9 mouse cellular contexts compared by ENCODE assay signal in the genomic region with DNA sequence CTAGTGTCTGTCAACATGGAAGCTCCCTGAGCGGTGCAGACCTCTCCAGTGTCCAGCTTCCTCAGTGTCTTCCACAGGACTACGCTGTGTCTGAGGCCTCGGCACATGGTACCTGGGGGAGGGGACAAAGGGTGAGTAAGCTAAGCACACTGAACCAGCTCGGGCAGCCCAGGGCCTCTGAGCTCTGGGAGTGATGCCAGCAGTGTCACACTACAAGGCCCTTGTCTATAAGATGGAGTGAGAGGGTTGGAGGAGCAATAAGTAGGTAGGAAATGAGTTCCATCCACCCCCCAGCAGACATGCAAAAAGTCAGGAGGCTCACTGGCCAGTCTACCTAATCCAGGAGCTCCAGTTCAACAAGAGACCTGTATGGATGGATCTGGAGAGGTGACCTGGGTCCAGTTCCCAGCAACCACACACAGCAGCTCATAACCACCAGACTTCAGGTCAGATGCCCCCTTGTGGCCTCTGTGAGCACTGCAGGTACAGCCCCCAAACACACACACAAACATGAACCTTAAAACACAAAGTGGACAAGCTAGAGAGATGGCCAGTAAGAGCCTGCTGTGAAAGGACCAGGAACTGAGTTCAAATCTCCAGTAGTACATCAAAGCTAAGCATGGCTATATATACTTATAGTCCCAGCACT. TPM values are rescaled to one million over a fixed set of nuclear protein-coding genes. Genes with fewer than 3 reads are reported as not detected.
A peak's percentile ranks its signal among the peaks of the same experiment; 100 is the strongest.
DNase-seq lines count a peak whose midpoint lies in the region; ATAC-seq and TF ChIP-seq lines count a peak whose summit lies in the region.
"Had no signal": no experiment of that assay in that cellular context is flagged by ENCODE, and none has a peak within 500 bp of the region (broad histone marks: within the 10 kb centered on the region; RNA-seq: fewer than 3 reads in every experiment).

No protein-coding gene starts in this region.

- WGBS in forebrain, postnatal 0 days, result 94% methylated on average over 4 of the region's 4 CpGs
- 94% methylated on average over 4 of the region's 4 CpGs for WGBS in forebrain, embryonic 10.5 days
- 89% methylated on average over 4 of the region's 4 CpGs for WGBS in liver, embryonic 11.5 days

- no peak overlapping the region for H3K9ac ChIP-seq in forebrain, postnatal 0 days
- H3K9ac ChIP-seq in liver, embryonic 11.5 days (ENCODE audit: low read depth, low read length), result no peak overlapping the region

- ATAC-seq in forebrain, postnatal 0 days, result no peak
- ATAC-seq in liver, embryonic 11.5 days (replicated peaks; ENCODE audit: low FRiP score), result no peak
- no peak for ATAC-seq in inflammation-experienced regulatory T-cells, adult 6 months

- H3K4me2 ChIP-seq in forebrain, postnatal 0 days (ENCODE audit: low read depth), result no peak overlapping the region
- no peak overlapping the region for H3K4me2 ChIP-seq in liver, embryonic 11.5 days

- H3K36me3 ChIP-seq in forebrain, postnatal 0 days (ENCODE audit: insufficient read depth), result peaks cover 26% of the 10 kb centered on the region
- peaks cover 43% of the 10 kb centered on the region for H3K36me3 ChIP-seq in forebrain, embryonic 10.5 days (replicated peaks)
- H3K36me3 ChIP-seq in liver, embryonic 11.5 days (ENCODE audit: control insufficient read depth, insufficient read depth, low read length), result peaks cover 25% of the 10 kb centered on the region

- no peaks in the 10 kb centered on the region for H3K27me3 ChIP-seq in forebrain, postnatal 0 days (ENCODE audit: insufficient read depth, low read length)
- H3K27me3 ChIP-seq in forebrain, embryonic 10.5 days (ENCODE audit: poor library complexity, severe bottlenecking), result no peaks in the 10 kb centered on the region
- H3K27me3 ChIP-seq in liver, embryonic 11.5 days (replicated peaks; ENCODE audit: control insufficient read depth, insufficient read depth, low read length), result no peaks in the 10 kb centered on the region

- no peak for DNase-seq in forebrain, postnatal 0 days
- DNase-seq in forebrain, embryonic 10.5 days (ENCODE audit: extremely low spot score, low spot score), result no peak
- peak; percentile 62 for DNase-seq in 3T3-L1 (ENCODE audit: low read depth, low spot score)
- peak; percentile 32 for DNase-seq in T-cell, adult 2 months (ENCODE audit: low spot score)
- no peak for DNase-seq in liver, embryonic 11.5 days (ENCODE audit: low spot score)
- no peak for DNase-seq in frontal cortex, postnatal 10 days (ENCODE audit: low spot score in 2 of 2)
- no peak for DNase-seq in left cerebral cortex, postnatal 36 days (ENCODE audit: low spot score in 2 of 2)

- intact Hi-C loops in left cerebral cortex, postnatal 36 days (cut with DNase I), result no loop called here

- H3K4me1 ChIP-seq in forebrain, postnatal 0 days (ENCODE audit: insufficient read depth), result peaks cover 15% of the 10 kb centered on the region
- H3K4me1 ChIP-seq in forebrain, embryonic 10.5 days, result peaks cover 52% of the 10 kb centered on the region
- peaks cover 39% of the 10 kb centered on the region for H3K4me1 ChIP-seq in liver, embryonic 11.5 days (replicated peaks; ENCODE audit: control insufficient read depth, insufficient read depth, low read length)

- peak; percentile 62 for TF ChIP-seq CTCF in forebrain, postnatal 0 days (IDR thresholded peaks at IDR 0.05; ENCODE audit: low read depth)

- H3K4me3 ChIP-seq in forebrain, postnatal 0 days (ENCODE audit: low read depth, low read length), result no peak overlapping the region
- H3K4me3 ChIP-seq in forebrain, embryonic 10.5 days, result no peak overlapping the region; the same call in 1 of the 2 replicates
- H3K4me3 ChIP-seq in liver, embryonic 11.5 days (ENCODE audit: low read depth, low read length), result 0 out of 2 replicates have a peak overlapping the region, but pooled peaks have one; percentile 7

- no peak overlapping the region for H3K27ac ChIP-seq in forebrain, postnatal 0 days (ENCODE audit: low read depth, low read length)
- H3K27ac ChIP-seq in forebrain, embryonic 10.5 days, result no peak overlapping the region
- H3K27ac ChIP-seq in liver, embryonic 11.5 days (ENCODE audit: low read depth, low read length), result no peak overlapping the region

- no peaks in the 10 kb centered on the region for H3K9me3 ChIP-seq in forebrain, postnatal 0 days (ENCODE audit: low read length)
- H3K9me3 ChIP-seq in forebrain, embryonic 10.5 days, result peaks cover 4% of the 10 kb centered on the region; the same call in 1 of the 2 replicates
- no peaks in the 10 kb centered on the region for H3K9me3 ChIP-seq in liver, embryonic 11.5 days (ENCODE audit: control insufficient read depth, low read length)

RNA-seq across cellular contexts. Expression of a gene that starts 3.5 kb away (rescaled TPM):
- total RNA-seq in forebrain, postnatal 0 days (2014; rRNA removed), result 230 and 424 TPM in 2 replicates
- 688 and 881 TPM in 2 replicates for polyA plus RNA-seq in forebrain, postnatal 0 days (2015; fragmentation: Nextera tagmentation; extraction: Ambion mirVana)
- polyA plus RNA-seq in forebrain, embryonic 10.5 days (2016; fragmentation: Nextera tagmentation; extraction: Ambion mirVana), result 625 and 631 TPM in 2 replicates
- polyA plus RNA-seq in liver, embryonic 11.5 days (2014; fragmentation: Nextera tagmentation; extraction: Ambion mirVana), result 835 and 866 TPM in 2 replicates
- total RNA-seq in left cerebral cortex, postnatal 36 days (2021), result 100 to 1,000 TPM; 411 to 444 TPM
- 100 to 1,000 TPM; 289 to 335 (median 330) TPM for polyA plus RNA-seq in inflammation-experienced regulatory T-cells, adult 6 months (2017; shearing (Covaris generic))

RNA-seq across cellular contexts. Expression of a gene that starts 3.8 kb away (rescaled TPM):
- 37.9 and 43.9 TPM in 2 replicates for total RNA-seq in forebrain, postnatal 0 days (2014; rRNA removed)
- polyA plus RNA-seq in forebrain, postnatal 0 days (2015; fragmentation: Nextera tagmentation; extraction: Ambion mirVana), result 183 and 196 TPM in 2 replicates
- polyA plus RNA-seq in forebrain, embryonic 10.5 days (2016; fragmentation: Nextera tagmentation; extraction: Ambion mirVana), result 343 and 346 TPM in 2 replicates
- 174 and 175 TPM in 2 replicates for polyA plus RNA-seq in liver, embryonic 11.5 days (2014; fragmentation: Nextera tagmentation; extraction: Ambion mirVana)
- total RNA-seq in left cerebral cortex, postnatal 36 days (2021), result 100 to 1,000 TPM; 147 to 150 TPM
- polyA plus RNA-seq in inflammation-experienced regulatory T-cells, adult 6 months (2017; shearing (Covaris generic)), result 10 to 100 TPM; 19.2 to 30.4 (median 25.9) TPM

RNA-seq across cellular contexts. Expression of a gene that starts 15.7 kb away (rescaled TPM):
- total RNA-seq in forebrain, postnatal 0 days (2014; rRNA removed), result 107 and 120 TPM in 2 replicates
- 18.3 and 18.4 TPM in 2 replicates for polyA plus RNA-seq in forebrain, postnatal 0 days (2015; fragmentation: Nextera tagmentation; extraction: Ambion mirVana)
- polyA plus RNA-seq in forebrain, embryonic 10.5 days (2016; fragmentation: Nextera tagmentation; extraction: Ambion mirVana), result 6.8 and 7.0 TPM in 2 replicates
- 2.5 and 3.7 TPM in 2 replicates for polyA plus RNA-seq in liver, embryonic 11.5 days (2014; fragmentation: Nextera tagmentation; extraction: Ambion mirVana)
- 10 to 100 TPM; 18.1 to 23.4 TPM for total RNA-seq in left cerebral cortex, postnatal 36 days (2021)
- 1 to 10 TPM in 1 of 3 experiments, under 1 TPM in 2; 0.79 to 1.3 (median 0.79) TPM for polyA plus RNA-seq in inflammation-experienced regulatory T-cells, adult 6 months (2017; shearing (Covaris generic))

RNA-seq across cellular contexts. Expression of a gene that starts 30.3 kb away (rescaled TPM):
- total RNA-seq in forebrain, postnatal 0 days (2014; rRNA removed), result 69.0 and 91.4 TPM in 2 replicates
- polyA plus RNA-seq in forebrain, postnatal 0 days (2015; fragmentation: Nextera tagmentation; extraction: Ambion mirVana), result 34.3 and 36.1 TPM in 2 replicates
- polyA plus RNA-seq in forebrain, embryonic 10.5 days (2016; fragmentation: Nextera tagmentation; extraction: Ambion mirVana), result 191 and 199 TPM in 2 replicates
- 148 and 149 TPM in 2 replicates for polyA plus RNA-seq in liver, embryonic 11.5 days (2014; fragmentation: Nextera tagmentation; extraction: Ambion mirVana)
- 10 to 100 TPM; 26.0 to 28.3 TPM for total RNA-seq in left cerebral cortex, postnatal 36 days (2021)
- 1 to 10 TPM; 6.7 to 8.2 (median 7.9) TPM for polyA plus RNA-seq in inflammation-experienced regulatory T-cells, adult 6 months (2017; shearing (Covaris generic))

RNA-seq across cellular contexts. Expression of a gene that starts 46.9 kb away (rescaled TPM):
- 8.3 and 12.9 TPM in 2 replicates for total RNA-seq in forebrain, postnatal 0 days (2014; rRNA removed)
- polyA plus RNA-seq in forebrain, postnatal 0 days (2015; fragmentation: Nextera tagmentation; extraction: Ambion mirVana), result 4.6 and 7.4 TPM in 2 replicates
- polyA plus RNA-seq in forebrain, embryonic 10.5 days (2016; fragmentation: Nextera tagmentation; extraction: Ambion mirVana), result 0.43 and 0.71 TPM in 2 replicates
- polyA plus RNA-seq in liver, embryonic 11.5 days (2014; fragmentation: Nextera tagmentation; extraction: Ambion mirVana), result 0.25 TPM in 2 replicates
- total RNA-seq in left cerebral cortex, postnatal 36 days (2021), result 10 to 100 TPM; 16.9 to 33.1 TPM
- not detected for polyA plus RNA-seq in inflammation-experienced regulatory T-cells, adult 6 months (2017; shearing (Covaris generic))
- polyA plus RNA-seq: heart, embryonic 14.5 days had no signal

Comparison
In these comparisons a context has a peak if more than half of its experiments do, and no peak if none do; other contexts are left out.
1. DNase-seq: peak in 3T3-L1 (single experiment) and T-cell, adult 2 months (single experiment); none in forebrain, postnatal 0 days (single experiment), forebrain, embryonic 10.5 days (single experiment), liver, embryonic 11.5 days (single experiment), frontal cortex, postnatal 10 days (0 of 2) and left cerebral cortex, postnatal 36 days (0 of 2).